In the genomic region with DNA sequence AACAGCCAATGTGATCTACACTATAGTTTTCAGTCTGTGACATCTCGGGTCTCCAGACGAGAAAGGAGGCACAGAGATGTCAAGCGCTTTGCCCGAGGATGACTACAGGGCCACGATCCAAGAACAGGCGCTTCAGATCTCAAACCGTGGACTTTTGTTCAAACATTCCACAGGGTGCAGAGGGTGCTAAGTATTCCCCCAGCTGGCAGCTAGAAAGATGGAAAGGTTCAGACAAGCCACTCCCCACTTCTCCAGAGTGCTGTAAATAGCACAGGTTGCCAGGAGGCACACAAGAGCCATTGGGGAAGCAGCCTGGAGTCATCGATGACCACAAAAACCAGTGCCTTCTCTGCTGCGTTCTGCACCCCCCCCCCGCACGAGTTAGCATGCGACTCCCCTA, we compare ENCODE assay signal across 11 mouse cellular contexts. TPM values are rescaled to one million over a fixed set of nuclear protein-coding genes. Genes with fewer than 3 reads are reported as not detected.
DNase-seq lines count a peak whose midpoint lies in the region; ATAC-seq and TF ChIP-seq lines count a peak whose summit lies in the region.
"Had no signal": no experiment of that assay in that cellular context is flagged by ENCODE, and none has a peak within 500 bp of the region (broad histone marks: within the 10 kb centered on the region; RNA-seq: fewer than 3 reads in every experiment).

No protein-coding gene starts in this region.

- TF ChIP-seq EP300 in lung, postnatal 0 days (IDR thresholded peaks at IDR 0.05), result no peak

- WGBS in hindbrain, embryonic 13.5 days, result 57% methylated on average over 12 of the region's 12 CpGs
- WGBS in hindbrain, embryonic 10.5 days, result 60% methylated on average over 12 of the region's 12 CpGs
- WGBS in embryonic facial prominence, embryonic 14.5 days, result 56% methylated on average over 12 of the region's 12 CpGs
- 39% methylated on average over 12 of the region's 12 CpGs for WGBS in forebrain, embryonic 16.5 days
- WGBS in lung, postnatal 0 days, result 45% methylated on average over 12 of the region's 12 CpGs

- no peak; the same call in 1 of the 2 replicates for TF ChIP-seq CTCF in lung, postnatal 0 days (IDR thresholded peaks at IDR 0.05)

- H3K4me1 ChIP-seq in hindbrain, embryonic 13.5 days (replicated peaks), result peaks cover 95% of the 10 kb centered on the region
- peaks cover 86% of the 10 kb centered on the region for H3K4me1 ChIP-seq in hindbrain, embryonic 10.5 days (replicated peaks)
- peaks cover 59% of the 10 kb centered on the region for H3K4me1 ChIP-seq in embryonic facial prominence, embryonic 14.5 days (ENCODE audit: control insufficient read depth, insufficient read depth, low read length)
- peaks cover 74% of the 10 kb centered on the region for H3K4me1 ChIP-seq in forebrain, embryonic 16.5 days (replicated peaks; ENCODE audit: control insufficient read depth, insufficient read depth, low read length)
- 0 out of 2 replicates have a peak, but pooled peaks cover 5% of the 10 kb centered on the region for H3K4me1 ChIP-seq in lung, postnatal 0 days (ENCODE audit: insufficient read depth, low read depth, low read length)

- H3K27me3 ChIP-seq in hindbrain, embryonic 13.5 days, result peaks cover 72% of the 10 kb centered on the region
- peaks cover 97% of the 10 kb centered on the region for H3K27me3 ChIP-seq in hindbrain, embryonic 10.5 days (ENCODE audit: insufficient read depth, poor library complexity, severe bottlenecking)
- peaks cover 3% of the 10 kb centered on the region; the same call in 1 of the 2 replicates for H3K27me3 ChIP-seq in embryonic facial prominence, embryonic 14.5 days (replicated peaks; ENCODE audit: control insufficient read depth, insufficient read depth, low read length)
- H3K27me3 ChIP-seq in forebrain, embryonic 16.5 days (replicated peaks; ENCODE audit: control insufficient read depth, insufficient read depth, low read length), result no peaks in the 10 kb centered on the region
- H3K27me3 ChIP-seq in lung, postnatal 0 days (replicated peaks; ENCODE audit: insufficient read depth, low read length), result peaks cover 16% of the 10 kb centered on the region

- peak overlapping the region; percentile 88 for H3K27ac ChIP-seq in hindbrain, embryonic 13.5 days
- H3K27ac ChIP-seq in hindbrain, embryonic 10.5 days, result no peak overlapping the region
- no peak overlapping the region for H3K27ac ChIP-seq in embryonic facial prominence, embryonic 14.5 days (replicated peaks; ENCODE audit: low read depth, low read length)
- peak overlapping the region; percentile 74 for H3K27ac ChIP-seq in forebrain, embryonic 16.5 days (ENCODE audit: low read length)
- H3K27ac ChIP-seq in lung, postnatal 0 days (ENCODE audit: low read length), result no peak overlapping the region
- H3K27ac ChIP-seq: heart, adult 2 months had no signal

- peak overlapping the region; percentile 56; the same call in 1 of the 2 replicates for H3K9ac ChIP-seq in hindbrain, embryonic 13.5 days
- no peak overlapping the region for H3K9ac ChIP-seq in embryonic facial prominence, embryonic 14.5 days (ENCODE audit: low read depth, low read length)
- peak overlapping the region; percentile 48 for H3K9ac ChIP-seq in forebrain, embryonic 16.5 days (replicated peaks; ENCODE audit: low read depth, low read length)
- H3K9ac ChIP-seq in lung, postnatal 0 days (replicated peaks; ENCODE audit: low read depth), result no peak overlapping the region

- ATAC-seq in hindbrain, embryonic 13.5 days (ENCODE audit: low FRiP score), result no peak
- no peak for ATAC-seq in embryonic facial prominence, embryonic 14.5 days (ENCODE audit: low read depth)
- no peak for ATAC-seq in forebrain, embryonic 16.5 days
- ATAC-seq in lung, postnatal 0 days, result peak; percentile 50; the same call in 1 of the 2 replicates

- H3K4me3 ChIP-seq in hindbrain, embryonic 13.5 days, result 0 out of 2 replicates have a peak overlapping the region, but pooled peaks have one; percentile 17
- H3K4me3 ChIP-seq in hindbrain, embryonic 10.5 days, result no peak overlapping the region
- H3K4me3 ChIP-seq in embryonic facial prominence, embryonic 14.5 days (ENCODE audit: low read depth, low read length), result no peak overlapping the region
- no peak overlapping the region for H3K4me3 ChIP-seq in forebrain, embryonic 16.5 days (replicated peaks; ENCODE audit: low read length)
- no peak overlapping the region for H3K4me3 ChIP-seq in lung, postnatal 0 days (ENCODE audit: low read depth, low read length)
- H3K4me3 ChIP-seq: heart, adult 2 months; myocyte had no signal

- H3K4me2 ChIP-seq in hindbrain, embryonic 13.5 days, result peak overlapping the region; percentile 48
- H3K4me2 ChIP-seq in embryonic facial prominence, embryonic 14.5 days (ENCODE audit: low read depth, low read length), result peak overlapping the region; percentile 45; the same call in 1 of the 2 replicates
- H3K4me2 ChIP-seq in forebrain, embryonic 16.5 days (ENCODE audit: low read length), result peak overlapping the region; percentile 78
- no peak overlapping the region for H3K4me2 ChIP-seq in lung, postnatal 0 days (replicated peaks; ENCODE audit: low read depth, low read length)

- no peak for DNase-seq in hindbrain, embryonic 10.5 days (ENCODE audit: low spot score)
- DNase-seq in embryonic facial prominence, embryonic 14.5 days (ENCODE audit: low spot score), result no peak
- peak; percentile 74 for DNase-seq in lung, postnatal 0 days (ENCODE audit: low spot score)
- no peak for DNase-seq in cerebellum, postnatal 4 days (ENCODE audit: low spot score in 2 of 2)
- no peak for DNase-seq in right cerebral cortex, adult 18-20 months
- no peak for DNase-seq in retina, postnatal 1 day
- DNase-seq: cerebellum, postnatal 36 days; heart, adult 2 months had no signal

- H3K36me3 ChIP-seq in hindbrain, embryonic 13.5 days, result 0 out of 2 replicates have a peak, but pooled peaks cover 5% of the 10 kb centered on the region
- H3K36me3 ChIP-seq in hindbrain, embryonic 10.5 days, result no peaks in the 10 kb centered on the region
- no peaks in the 10 kb centered on the region for H3K36me3 ChIP-seq in embryonic facial prominence, embryonic 14.5 days (ENCODE audit: control insufficient read depth, insufficient read depth, low read length)
- H3K36me3 ChIP-seq in forebrain, embryonic 16.5 days (ENCODE audit: control insufficient read depth, insufficient read depth), result no peaks in the 10 kb centered on the region
- no peaks in the 10 kb centered on the region for H3K36me3 ChIP-seq in lung, postnatal 0 days (ENCODE audit: insufficient read depth, low read length)

- H3K9me3 ChIP-seq in hindbrain, embryonic 13.5 days, result no peaks in the 10 kb centered on the region
- H3K9me3 ChIP-seq in hindbrain, embryonic 10.5 days, result no peaks in the 10 kb centered on the region
- H3K9me3 ChIP-seq in embryonic facial prominence, embryonic 14.5 days (ENCODE audit: control insufficient read depth, low read length), result no peaks in the 10 kb centered on the region
- no peaks in the 10 kb centered on the region for H3K9me3 ChIP-seq in forebrain, embryonic 16.5 days (ENCODE audit: control insufficient read depth, low read length)
- H3K9me3 ChIP-seq in lung, postnatal 0 days (ENCODE audit: low read length), result no peaks in the 10 kb centered on the region

RNA-seq across cellular contexts. Expression of gene Tcf20, which starts 28.5 kb away (rescaled TPM):
- 11.8 and 12.6 TPM in 2 replicates for polyA plus RNA-seq in hindbrain, embryonic 13.5 days (2015; fragmentation: Nextera tagmentation; extraction: Ambion mirVana)
- polyA plus RNA-seq in hindbrain, embryonic 10.5 days (2016; fragmentation: Nextera tagmentation; extraction: Ambion mirVana), result 6.7 and 6.9 TPM in 2 replicates
- polyA plus RNA-seq in embryonic facial prominence, embryonic 14.5 days (2014; fragmentation: Nextera tagmentation; extraction: Ambion mirVana), result 11.3 and 12.3 TPM in 2 replicates
- 18.3 and 18.6 TPM in 2 replicates for polyA plus RNA-seq in forebrain, embryonic 16.5 days (2015; fragmentation: Nextera tagmentation; extraction: Ambion mirVana)
- 6.1 and 7.3 TPM in 2 replicates for polyA plus RNA-seq in lung, postnatal 0 days (2015; fragmentation: Nextera tagmentation; extraction: Ambion mirVana)

Comparison
In these comparisons a context has a peak if more than half of its experiments do, and no peak if none do; other contexts are left out.
1. H3K27ac ChIP-seq: peak in hindbrain, embryonic 13.5 days (single experiment) and forebrain, embryonic 16.5 days (single experiment); none in hindbrain, embryonic 10.5 days (single experiment), embryonic facial prominence, embryonic 14.5 days (single experiment) and lung, postnatal 0 days (single experiment).
2. H3K9ac ChIP-seq: peak in hindbrain, embryonic 13.5 days (single experiment) and forebrain, embryonic 16.5 days (single experiment); none in embryonic facial prominence, embryonic 14.5 days (single experiment) and lung, postnatal 0 days (single experiment).